Comparison of ENCODE assay signal across 10 mouse cellular contexts in the genomic region with DNA sequence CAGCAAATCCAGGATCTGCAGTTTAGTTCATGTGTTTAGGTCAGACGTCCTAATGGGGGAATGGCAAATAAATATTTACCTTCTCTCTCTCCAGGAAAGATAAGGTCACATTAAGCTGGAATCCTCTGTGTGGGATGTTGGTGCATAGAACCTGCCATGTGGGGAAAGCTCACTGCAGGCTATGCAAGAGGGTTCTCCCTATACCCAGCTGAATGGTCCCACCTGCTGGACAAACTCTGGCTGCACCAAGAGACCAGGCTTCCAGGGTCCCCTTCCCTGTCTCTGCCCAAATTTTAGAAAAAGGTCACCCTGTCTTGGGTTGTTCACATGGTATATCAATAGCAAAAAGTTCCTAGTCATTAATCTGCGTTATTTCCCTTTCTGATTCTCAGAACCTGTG.
A peak's percentile ranks its signal among the peaks of the same experiment; 100 is the strongest.
DNase-seq lines count a peak whose midpoint lies in the region; ATAC-seq lines count a peak whose summit lies in the region.
"Had no signal": no experiment of that assay in that cellular context is flagged by ENCODE, and none has a peak within 500 bp of the region (broad histone marks: within the 10 kb centered on the region; RNA-seq: fewer than 3 reads in every experiment).

No protein-coding gene starts in this region.

- ATAC-seq in cerebellum, adult (ENCODE audit: insufficient number of reproducible peaks, low FRiP score, low TSS enrichment) = no peak
- ATAC-seq in forebrain, embryonic 11.5 days (replicated peaks; ENCODE audit: low FRiP score) = no peak
- no peak for ATAC-seq in forebrain, embryonic 13.5 days

- H3K27ac ChIP-seq in forebrain, embryonic 11.5 days (ENCODE audit: low read depth, low read length) = no peak overlapping the region
- no peak overlapping the region for H3K27ac ChIP-seq in forebrain, embryonic 13.5 days
- H3K27ac ChIP-seq: kidney, postnatal 0 days; macrophage had no signal

- 81% methylated on average over 2 of the region's 2 CpGs for WGBS in forebrain, embryonic 11.5 days
- 89% methylated on average over 2 of the region's 2 CpGs for WGBS in forebrain, embryonic 13.5 days

- H3K36me3 ChIP-seq in forebrain, embryonic 11.5 days (ENCODE audit: control insufficient read depth, insufficient read depth, low read length) = no peaks in the 10 kb centered on the region
- H3K36me3 ChIP-seq in forebrain, embryonic 13.5 days (ENCODE audit: poor library complexity, severe bottlenecking) = no peaks in the 10 kb centered on the region

- H3K4me2 ChIP-seq in forebrain, embryonic 11.5 days (ENCODE audit: low read depth, low read length, severe bottlenecking) = no peak overlapping the region
- H3K4me2 ChIP-seq in forebrain, embryonic 13.5 days = no peak overlapping the region

- H3K4me3 ChIP-seq in forebrain, embryonic 11.5 days (ENCODE audit: low read depth, low read length) = no peak overlapping the region
- H3K4me3 ChIP-seq in forebrain, embryonic 13.5 days = no peak overlapping the region

- H3K9me3 ChIP-seq in forebrain, embryonic 11.5 days (ENCODE audit: control insufficient read depth, low read length) = no peaks in the 10 kb centered on the region
- no peaks in the 10 kb centered on the region for H3K9me3 ChIP-seq in forebrain, embryonic 13.5 days (replicated peaks)

- no peaks in the 10 kb centered on the region for H3K4me1 ChIP-seq in forebrain, embryonic 11.5 days (replicated peaks; ENCODE audit: control insufficient read depth, insufficient read depth, low read length)
- no peaks in the 10 kb centered on the region for H3K4me1 ChIP-seq in forebrain, embryonic 13.5 days

- no peak overlapping the region for H3K9ac ChIP-seq in forebrain, embryonic 11.5 days (ENCODE audit: low read length)
- H3K9ac ChIP-seq in forebrain, embryonic 13.5 days = no peak overlapping the region

- peak; percentile 73 to 75 for DNase-seq in cerebellum, postnatal 10 days
- peak; percentile 2 for DNase-seq in ovary, postnatal 10 days (ENCODE audit: low spot score)
- no peak for DNase-seq in ovary, adult 18-20 months (ENCODE audit: low spot score)
- DNase-seq in layer of hippocampus, postnatal 25 days (ENCODE audit: extremely low spot score in 1 of 2, low spot score in 1 of 2) = peak; percentile 29 to 71
- peak; percentile 22 to 50 for DNase-seq in right cerebral cortex, postnatal 10 days (ENCODE audit: low spot score in 2 of 2)
- DNase-seq in forebrain, embryonic 11.5 days (ENCODE audit: low spot score) = no peak

- H3K27me3 ChIP-seq in forebrain, embryonic 11.5 days (ENCODE audit: control insufficient read depth, insufficient read depth, low read length) = no peaks in the 10 kb centered on the region
- no peaks in the 10 kb centered on the region for H3K27me3 ChIP-seq in forebrain, embryonic 13.5 days

Comparison
In these comparisons a context has a peak if more than half of its experiments do, and no peak if none do; other contexts are left out.
1. DNase-seq: peak in cerebellum, postnatal 10 days (2 of 2), ovary, postnatal 10 days (single experiment), layer of hippocampus, postnatal 25 days (2 of 2) and right cerebral cortex, postnatal 10 days (2 of 2); none in ovary, adult 18-20 months (single experiment) and forebrain, embryonic 11.5 days (single experiment).